Mouse (Mus musculus) liver, adult (tissue): ENCODE data around the gene Thy1.

Source experiments
- GATA4 ChIP-seq: IDR thresholded peaks from 2 replicates; pipeline ENCODE4 v1.6.1; 2014; ENCODE audit warnings: mild to moderate bottlenecking, low read length; ENCODE audit not compliant: insufficient replicate concordance

Thy1 gene

DNA sequence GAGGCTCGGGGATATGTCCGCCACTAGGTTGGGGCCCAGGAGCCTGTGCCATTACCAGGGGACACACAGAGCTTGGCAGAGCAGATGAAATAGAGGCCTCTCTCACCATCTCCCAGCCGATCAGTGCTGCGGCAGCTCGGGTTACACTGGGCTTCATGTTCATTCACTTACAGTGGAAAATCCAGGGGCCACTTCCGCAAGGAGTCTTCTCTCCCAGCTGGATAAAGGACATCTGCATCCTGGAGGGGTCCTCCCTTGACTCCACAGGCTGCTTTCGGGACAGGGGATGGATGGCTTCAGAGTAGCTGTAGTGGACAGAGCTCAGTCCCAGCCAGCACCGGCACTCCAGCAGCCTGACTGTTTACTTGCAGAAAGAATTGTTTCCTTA, 27.7 kb downstream of the Thy1 start:
- TF ChIP-seq GATA4, result no peak

GRCm38 (mm10) chr9:44071914-44072598, 28.9 kb downstream of the Thy1 start:
- TF ChIP-seq GATA4, result no peak

DNA sequence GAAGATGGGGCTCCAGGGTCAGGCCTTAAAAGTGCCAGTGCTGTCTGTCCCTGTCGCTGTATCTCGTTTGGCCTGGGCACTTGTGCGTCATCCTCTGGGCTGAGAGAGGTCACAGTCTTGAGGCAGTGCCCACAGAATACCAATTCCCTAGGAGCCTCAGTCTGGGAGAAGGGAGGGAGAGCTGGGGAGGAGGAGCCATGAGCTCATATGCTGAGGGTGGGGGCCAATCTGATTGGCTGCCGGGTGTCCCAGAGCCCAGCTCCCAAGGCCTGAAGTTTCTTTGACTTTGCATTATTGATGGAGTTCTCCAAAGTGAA, 29.4 kb downstream of the Thy1 start:
- TF ChIP-seq GATA4, result no peak

DNA sequence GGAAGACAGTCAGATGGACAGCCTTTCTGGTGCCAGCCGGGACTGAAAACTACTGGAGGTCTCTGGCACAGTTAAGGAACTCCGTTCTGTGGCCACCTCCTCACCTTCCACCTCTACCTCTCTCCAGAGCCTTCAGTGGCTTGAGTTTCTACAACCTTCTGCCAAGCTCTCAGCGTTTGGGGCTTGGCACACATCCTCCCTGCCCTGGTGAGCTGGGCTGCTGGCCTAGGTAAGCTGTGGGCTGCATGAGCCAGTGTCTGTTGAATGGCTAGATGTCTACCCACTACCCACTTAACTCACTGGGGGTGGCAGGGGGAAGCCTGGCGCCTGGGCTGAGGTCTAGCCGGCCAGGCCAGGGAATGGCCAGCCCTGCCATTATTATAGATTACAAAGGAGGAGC, 29.9 kb downstream of the Thy1 start:
- no peak for TF ChIP-seq GATA4

DNA sequence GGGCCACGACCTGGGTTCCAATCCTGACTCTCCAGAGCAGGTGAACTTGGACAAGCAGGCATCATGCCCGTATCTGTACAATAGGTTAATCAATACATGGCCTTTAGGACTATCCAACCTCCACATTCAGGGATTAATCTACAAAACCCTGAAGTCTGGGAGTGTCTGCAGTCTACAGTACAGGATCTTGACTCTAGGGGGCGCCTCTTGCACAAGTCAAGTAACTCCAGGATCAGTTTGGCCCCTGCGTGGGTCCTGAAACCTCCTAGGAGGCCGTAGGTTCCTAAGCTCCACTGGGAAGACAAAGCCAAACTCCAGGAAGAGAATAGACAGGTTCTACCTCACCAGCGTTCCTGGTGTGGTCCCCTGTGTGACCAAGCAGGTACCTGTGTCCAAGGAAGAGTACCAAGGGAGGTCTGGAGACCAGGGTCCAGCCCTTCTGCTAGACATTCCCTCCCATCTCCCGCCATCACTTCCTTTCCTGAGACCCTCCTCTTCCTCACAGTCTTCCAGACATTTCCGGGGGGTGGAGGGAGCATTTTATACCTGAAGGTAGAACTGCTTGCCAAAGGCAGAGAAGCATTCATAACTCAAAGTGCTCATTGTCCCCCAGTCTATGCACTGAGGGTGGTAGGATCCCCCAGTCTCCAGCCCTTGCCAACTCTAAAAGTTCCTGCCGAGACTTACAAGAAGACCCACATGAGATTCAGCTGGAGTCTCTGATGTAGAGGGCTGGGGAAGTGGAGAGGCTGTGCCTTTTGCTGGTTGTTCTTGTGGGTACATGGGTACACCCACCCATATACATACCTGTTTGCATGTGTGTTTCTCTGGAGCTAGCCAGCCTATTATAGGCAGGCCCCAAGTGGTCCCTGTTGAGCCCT, 31.5 kb downstream of the Thy1 start:
- no peak for TF ChIP-seq GATA4

DNA sequence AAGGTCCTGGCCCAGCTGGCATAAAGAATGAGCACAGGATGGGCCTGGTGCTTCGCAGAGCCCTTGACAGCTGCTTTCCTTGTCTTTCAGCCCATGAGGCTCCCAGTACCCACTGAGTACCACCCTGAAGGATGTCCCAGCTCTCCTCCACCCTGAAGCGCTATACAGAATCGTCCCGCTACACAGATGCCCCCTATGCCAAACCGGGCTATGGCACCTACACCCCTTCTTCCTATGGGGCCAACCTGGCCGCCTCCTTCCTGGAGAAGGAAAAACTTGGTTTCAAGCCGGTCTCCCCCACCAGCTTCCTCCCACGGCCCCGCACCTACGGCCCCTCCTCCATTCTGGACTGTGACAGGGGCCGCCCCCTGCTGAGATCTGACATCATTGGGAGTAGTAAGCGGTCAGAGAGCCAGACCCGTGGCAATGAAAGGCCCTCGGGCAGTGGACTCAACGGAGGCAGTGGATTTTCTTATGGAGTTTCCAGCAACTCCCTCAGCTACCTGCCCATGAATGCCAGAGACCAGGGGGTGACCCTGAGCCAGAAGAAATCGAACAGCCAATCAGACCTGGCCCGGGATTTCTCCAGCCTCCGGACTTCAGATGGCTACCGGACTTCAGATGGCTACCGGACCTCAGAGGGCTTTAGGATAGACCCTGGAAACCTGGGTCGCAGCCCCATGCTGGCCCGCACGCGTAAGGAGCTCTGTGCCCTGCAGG, 32.3 kb downstream of the Thy1 start:
- TF ChIP-seq GATA4, result no peak

DNA sequence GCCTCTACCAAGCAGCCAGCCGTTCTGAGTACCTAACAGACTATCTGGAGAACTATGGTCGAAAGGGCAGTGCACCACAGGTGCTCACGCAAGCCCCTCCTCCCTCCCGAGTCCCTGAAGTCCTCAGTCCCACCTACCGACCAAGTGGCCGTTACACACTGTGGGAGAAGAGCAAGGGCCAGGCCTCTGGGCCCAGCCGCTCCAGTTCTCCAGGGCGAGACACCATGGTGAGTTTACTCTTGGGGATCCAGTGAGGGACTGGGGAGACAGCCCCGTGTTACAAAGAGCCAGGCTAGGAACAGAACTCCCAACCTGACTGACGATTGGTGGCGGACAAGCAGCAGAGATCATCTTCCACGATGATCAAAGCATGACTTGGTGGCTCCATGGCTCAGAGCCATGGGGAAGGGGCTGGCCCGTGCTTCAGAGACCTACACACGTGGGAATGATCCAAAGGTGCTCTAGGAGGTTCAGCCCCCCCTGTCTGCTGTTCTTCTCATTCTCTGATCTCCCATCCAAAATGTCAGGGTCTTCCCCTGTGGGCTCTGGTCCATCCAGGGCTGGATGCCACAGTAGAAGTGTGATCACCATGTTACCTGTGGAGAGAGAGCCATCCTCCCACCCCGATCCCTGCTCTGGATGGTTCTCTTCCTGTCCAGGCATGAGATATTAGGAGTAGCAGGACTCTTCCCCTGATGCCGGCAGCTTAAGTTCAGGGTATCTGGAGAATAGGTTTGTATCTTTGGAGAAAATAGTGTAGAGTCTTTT, 33.0 kb downstream of the Thy1 start:
- no peak for TF ChIP-seq GATA4

GRCm38 (mm10) chr9:44076764-44077120, 33.6 kb downstream of the Thy1 start:
- TF ChIP-seq GATA4, result no peak

DNA sequence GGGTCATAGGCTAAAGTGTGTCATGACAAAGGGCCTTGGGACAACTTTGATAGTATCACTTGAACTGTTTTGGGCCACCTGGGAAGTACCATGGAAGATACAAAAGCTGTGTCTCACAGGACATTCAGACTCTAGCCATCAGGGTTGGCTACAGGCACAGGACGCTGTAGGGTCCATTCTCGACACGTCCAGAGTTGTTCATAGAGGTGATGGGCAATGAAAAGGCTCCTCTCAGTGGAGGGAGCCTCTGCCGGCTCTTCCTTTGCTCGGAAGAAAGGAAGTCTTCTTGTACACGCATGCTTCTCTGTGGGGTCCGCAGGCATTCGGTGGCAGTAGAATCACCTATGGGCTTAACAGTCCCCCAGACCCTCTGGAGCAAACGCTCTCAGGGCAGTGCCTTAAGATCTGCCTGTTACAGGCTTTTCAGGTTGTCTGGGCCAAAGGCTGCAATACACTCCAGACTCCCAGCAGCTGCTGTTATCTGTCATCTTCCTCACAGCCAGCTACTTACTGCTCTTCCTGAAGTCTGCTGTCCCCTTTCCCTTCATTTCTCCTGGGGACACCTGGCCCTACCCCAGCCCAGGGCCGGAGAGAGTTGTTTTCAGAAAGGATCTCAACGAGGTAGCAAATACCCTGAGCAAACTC, 34.2 kb downstream of the Thy1 start:
- TF ChIP-seq GATA4, result no peak

- no peak for TF ChIP-seq GATA4
Observed at GRCm38 (mm10) chr9:44078136-44078797, 35.1 kb downstream of the Thy1 start.

GRCm38 (mm10) chr9:44078955-44079756, 36.0 kb downstream of the Thy1 start:
- 0 out of 2 replicates have a peak, but pooled peaks have one; percentile 25 for TF ChIP-seq GATA4

GRCm38 (mm10) chr9:44079997-44080780, 37.0 kb downstream of the Thy1 start:
- no peak for TF ChIP-seq GATA4

DNA sequence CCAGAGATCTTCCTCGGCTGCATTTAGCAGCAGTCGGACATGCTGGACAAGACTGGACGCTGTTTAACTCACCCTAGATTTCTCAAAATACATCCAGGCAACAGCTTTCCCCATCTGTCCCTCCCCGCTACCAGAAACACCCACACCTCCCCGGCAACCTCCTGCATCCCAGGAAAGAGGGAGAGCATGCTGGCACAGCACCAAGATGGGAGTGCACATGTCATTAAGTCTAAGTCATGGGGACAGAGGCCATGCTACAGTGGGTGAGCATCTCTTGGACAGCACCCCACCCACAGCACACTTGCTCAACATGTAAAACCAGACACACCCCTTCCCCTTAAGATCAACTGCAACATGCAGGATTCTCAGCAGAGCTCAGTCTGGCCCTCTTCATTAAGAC, 37.8 kb downstream of the Thy1 start:
- no peak for TF ChIP-seq GATA4
